Mouse (Mus musculus) ovary, adult 18-20 months (tissue): ENCODE results near the gene Slc4a4.

ENCODE experiments used
- DNase-seq: peaks from one replicate; pipeline ENCODE4 v3.0.0; 2022; ENCODE audit warnings: low spot score, mixed read lengths

Gene Slc4a4

DNA sequence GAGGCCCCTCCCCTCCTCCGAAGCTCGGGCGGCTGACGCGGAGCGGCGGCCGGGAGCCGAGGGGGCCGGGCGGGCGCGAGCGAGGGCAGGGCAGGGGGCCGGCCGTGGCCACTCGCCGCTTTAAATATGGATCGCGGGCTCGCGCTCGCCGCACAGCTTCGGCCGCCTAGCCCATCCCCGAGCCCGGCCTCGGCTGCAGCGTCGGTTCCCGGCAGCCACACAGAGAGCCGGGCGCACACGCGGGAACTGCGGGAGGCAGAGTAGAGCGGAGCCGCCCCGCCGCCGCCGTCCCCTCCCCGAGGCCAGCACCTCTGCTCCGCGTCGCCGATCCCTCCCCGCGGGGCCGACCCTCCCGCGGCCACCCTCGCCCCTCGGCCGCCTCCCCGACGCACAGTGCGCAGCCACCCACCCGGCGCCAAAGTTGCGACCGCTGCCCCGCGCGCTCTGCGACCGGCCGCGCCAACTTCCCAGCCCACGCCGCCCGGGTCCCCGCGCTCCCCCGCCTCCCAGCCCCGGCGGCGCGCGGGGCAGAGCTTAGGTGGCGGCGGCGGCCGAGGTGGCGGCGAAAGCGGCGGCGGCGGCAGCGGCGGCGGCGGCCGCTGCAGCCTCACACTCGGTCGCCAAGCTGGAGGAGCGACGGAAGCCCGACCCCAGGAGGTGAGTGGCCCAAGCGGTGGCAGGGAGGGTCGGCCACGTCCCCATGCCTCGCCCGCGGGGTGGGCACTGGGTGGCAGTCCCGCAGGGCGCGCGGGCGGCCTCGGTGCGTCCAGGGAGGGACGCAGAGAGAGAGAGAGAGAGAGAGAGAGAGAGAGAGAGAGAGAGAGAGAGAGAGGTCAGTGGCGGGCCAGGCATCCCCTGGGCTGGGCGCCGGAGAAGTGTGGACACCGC is at the start of gene Slc4a4:
TSS of gene Slc4a4 (plus strand) at position 151 of the 888 bp plus-strand sequence.
- peak; percentile 37 for DNase-seq

DNA sequence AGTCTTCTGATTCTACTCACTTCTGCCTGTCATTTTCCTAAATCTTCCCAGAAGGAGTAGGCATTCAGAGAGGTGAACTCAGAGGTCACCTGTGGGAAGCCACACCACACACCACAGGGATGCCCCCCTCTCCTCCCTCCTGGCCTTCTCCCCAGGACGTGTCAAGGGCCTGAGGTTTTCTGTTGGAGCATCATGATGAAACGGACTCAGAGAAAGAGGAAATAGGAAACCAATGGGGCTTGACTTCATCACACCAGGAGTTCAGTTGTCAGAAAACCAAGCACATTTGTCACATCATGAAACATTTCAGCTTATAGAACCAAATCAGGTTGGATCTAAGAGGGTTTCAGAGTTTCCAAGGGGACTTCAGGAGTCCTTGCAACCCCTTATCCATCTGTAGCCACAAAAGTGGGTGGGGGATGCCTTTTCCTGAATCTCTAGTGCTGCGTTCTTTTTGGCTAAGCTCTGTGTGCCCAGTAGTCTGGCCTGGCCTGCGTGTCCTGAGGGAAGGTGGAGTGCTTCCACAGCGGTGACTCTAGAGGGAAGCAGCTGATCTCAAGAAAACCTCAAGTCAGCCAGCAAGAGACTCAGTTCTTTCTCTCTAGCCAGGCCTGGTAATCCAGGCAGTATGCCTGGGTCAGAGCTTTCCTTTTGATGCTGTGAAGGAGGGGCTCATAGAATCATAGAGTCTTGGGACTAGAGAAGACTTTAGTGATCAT is 46.4 kb upstream of the Slc4a4 start:
- DNase-seq = no peak

DNA sequence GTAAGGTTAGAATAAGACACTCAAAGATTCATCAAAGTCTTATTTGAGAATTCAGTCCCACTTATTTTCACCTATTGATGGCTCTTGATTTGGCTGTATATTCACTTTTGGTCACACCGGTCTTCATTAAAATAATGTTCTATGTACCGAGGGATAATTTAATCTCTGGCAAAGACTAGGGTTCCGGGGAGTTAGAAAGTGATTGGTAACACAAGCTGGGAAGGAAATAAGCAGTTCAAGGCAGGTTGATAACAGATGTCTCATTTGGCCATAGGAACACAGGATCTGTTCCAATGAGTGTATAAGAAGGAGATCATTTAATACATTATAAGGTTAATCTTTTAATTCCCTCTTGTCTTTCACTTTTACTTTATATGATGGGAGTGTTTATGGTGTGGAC is 29.3 kb upstream of the Slc4a4 start:
- DNase-seq = no peak

- DNase-seq = no peak
These were observed 28.8 kb upstream of the Slc4a4 start for GRCm38 (mm10) chr5:88857801-88858200.

GRCm38 (mm10) chr5:88858226-88858625 is 28.4 kb upstream of the Slc4a4 start:
- no peak for DNase-seq

- no peak for DNase-seq
These were observed 24.5 kb upstream of the Slc4a4 start for GRCm38 (mm10) chr5:88862163-88862562.

DNA sequence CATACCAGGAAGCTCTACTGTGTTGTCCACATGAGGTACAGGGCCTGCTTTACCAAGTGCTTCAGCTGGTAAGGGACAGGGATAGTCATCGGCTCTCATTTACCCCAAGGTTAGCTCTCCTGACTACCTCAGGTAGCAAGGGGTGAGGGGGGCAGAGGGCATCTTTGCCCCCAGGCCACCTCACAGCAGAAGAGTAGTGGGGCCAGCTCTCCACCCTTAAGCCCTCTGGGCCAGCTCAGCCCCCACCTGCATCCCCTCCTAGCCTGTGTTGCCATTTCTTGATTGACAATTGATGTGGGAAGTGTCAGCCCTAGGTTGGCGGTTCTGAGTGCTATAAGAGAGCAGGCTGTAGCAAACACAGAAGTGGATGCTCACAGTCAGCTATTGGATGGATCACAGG is 23.8 kb upstream of the Slc4a4 start:
- no peak for DNase-seq

DNA sequence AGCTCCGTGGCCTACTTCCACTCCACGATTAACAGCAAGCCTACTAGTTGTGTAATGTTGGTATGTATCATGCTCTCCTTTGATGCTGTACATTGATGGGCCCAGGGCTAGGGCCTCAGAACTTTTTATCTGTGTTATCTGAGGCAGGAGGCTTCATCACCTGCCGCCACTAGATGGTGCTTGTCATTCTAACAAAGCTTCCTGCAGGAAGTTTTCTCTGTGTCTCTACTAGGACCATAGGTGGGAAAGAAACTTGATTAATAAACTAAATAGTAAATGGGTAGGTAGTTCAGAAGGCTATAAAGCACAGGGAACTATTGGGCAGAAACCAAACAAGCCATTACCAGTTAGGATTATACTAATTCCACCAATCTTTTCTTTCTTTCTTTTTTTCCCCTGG is 2.5 kb upstream of the Slc4a4 start:
- no peak for DNase-seq

- no peak for DNase-seq
These were observed 1.1 kb upstream of the Slc4a4 start for GRCm38 (mm10) chr5:88885503-88885902.

- no peak for DNase-seq
These were observed 674 bp upstream of the Slc4a4 start for GRCm38 (mm10) chr5:88885944-88886343.

- DNase-seq = no peak
These were observed 310 bp upstream of the Slc4a4 start for GRCm38 (mm10) chr5:88886349-88886667.

GRCm38 (mm10) chr5:88887556-88888412 is 1.2 kb downstream of the Slc4a4 start:
- DNase-seq = no peak

DNA sequence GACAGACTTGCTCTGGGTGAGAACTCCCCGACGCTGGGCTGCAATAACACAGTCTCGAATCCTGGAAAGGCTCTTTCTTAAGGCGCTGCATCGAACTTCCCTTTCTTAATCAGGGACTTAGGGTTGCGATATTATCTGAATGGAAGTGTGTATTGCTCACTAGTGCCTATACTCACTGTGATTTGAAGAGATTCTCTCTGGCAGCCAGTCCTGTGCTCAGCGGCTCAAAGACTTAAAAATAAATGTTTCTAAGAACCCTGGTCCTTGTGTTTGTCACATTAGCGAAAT is 1.7 kb downstream of the Slc4a4 start:
- DNase-seq = no peak

- DNase-seq = no peak
These were observed 2.7 kb downstream of the Slc4a4 start for GRCm38 (mm10) chr5:88889326-88889725.

DNA sequence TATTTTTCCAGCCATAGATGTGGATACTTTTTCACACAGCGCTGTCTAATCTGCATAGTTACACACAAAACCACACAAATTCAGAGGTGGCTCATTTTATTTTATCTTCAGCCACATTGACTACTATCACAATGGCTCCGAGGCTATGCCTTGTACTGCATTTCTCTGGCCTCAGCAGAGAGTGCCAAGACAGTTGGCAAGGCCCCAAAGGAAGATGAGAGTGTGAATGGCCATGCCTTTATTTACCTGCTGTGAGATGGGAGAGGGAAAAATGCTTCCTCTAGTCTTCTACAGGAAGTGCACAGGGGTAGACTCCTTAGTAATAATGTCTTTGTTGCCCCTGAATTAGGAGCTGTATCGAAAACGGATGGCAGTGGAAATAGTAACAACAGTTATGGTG is 3.5 kb downstream of the Slc4a4 start:
- no peak for DNase-seq

- no peak for DNase-seq
These were observed 10.0 kb downstream of the Slc4a4 start for GRCm38 (mm10) chr5:88896574-88896973.

GRCm38 (mm10) chr5:88903111-88903510 is 16.5 kb downstream of the Slc4a4 start:
- DNase-seq = no peak

GRCm38 (mm10) chr5:88903526-88903925 is 16.9 kb downstream of the Slc4a4 start:
- DNase-seq = no peak

DNA sequence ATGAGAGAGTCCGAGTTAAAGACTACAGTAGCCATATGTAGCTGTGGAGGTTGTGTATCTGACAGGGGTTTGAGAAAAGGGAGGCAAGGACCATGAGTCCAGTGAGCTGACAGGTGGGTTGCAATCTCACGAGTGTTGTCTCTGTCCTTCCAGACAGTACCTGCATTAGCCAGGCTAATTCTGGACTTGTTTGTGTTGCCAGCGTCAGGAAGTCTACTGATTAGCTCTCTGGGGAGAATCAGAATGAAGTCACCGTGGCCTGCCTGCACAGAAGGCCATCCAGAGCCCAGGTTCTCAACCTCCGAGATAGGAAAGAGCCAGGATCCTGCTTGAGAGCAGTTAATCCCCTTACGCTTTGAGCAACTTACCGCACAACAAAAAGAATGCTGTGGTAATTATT is 18.2 kb downstream of the Slc4a4 start:
- no peak for DNase-seq

- no peak for DNase-seq
These were observed 21.0 kb downstream of the Slc4a4 start for GRCm38 (mm10) chr5:88907615-88908014.

DNA sequence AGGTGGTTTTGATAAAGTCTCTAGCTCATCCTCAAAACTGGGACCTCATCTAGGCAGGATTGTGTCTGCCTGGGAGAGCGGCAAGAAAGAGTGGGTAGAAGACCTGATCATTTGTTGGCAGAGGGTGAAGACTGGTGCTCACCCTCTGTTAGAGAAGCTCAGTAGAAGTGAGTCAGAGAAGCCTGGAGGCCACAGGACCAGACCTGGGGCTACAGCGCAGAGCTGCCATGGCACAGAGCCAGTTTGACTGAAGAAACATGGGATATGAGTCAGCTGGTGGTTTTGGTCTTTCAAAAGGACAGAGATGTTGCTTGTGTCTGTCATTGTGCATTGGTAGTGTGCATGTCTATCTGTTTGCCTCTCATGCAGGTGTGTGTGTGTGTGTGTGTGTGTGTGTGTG is 26.0 kb downstream of the Slc4a4 start:
- DNase-seq = peak; percentile 28

DNA sequence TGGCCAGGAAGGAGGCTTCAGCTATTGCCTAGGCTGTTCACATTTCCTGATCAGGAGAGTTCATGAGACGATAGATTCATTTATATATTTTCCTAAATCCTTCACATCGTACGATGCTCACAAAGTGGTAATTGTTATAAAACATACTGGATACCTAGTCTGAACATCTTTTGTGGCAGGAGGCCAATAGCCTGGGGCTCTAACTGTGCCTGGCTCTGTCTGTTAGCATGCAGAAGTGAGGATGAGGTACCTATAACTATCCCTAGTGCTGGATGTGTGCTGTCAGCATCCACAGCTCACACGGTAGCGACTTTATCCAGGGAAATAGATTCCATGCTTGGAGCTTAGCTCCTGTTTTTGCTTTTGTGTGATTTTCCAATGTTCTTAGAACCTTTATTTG is 28.5 kb downstream of the Slc4a4 start:
- DNase-seq = no peak

DNA sequence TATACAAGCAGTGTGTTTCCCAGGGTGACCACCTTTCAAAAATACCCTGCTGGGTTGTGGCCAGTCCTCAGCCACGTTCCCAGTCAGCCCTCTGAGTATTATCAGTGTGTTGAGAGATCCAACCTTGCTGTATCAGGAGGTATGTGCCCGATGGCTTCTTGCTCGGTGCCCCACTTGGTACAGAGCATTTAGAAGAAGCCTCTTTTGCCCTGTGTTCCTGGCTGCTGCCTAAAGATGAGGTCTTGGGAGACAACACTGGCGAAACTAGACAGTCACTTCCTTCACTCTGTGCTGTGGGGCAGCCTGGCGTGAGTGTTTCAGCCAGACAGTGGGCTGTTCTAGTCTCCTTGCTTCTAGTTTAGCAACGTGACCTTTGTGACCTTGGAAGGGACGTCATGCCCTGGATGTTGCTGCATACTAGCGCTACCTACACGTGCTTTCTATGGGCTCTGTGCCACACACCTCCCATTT is 29.9 kb downstream of the Slc4a4 start:
- DNase-seq = no peak
